In genomic region chr11:100897294-100898231, GRCm38 (mm10) we compare ENCODE assay signal across 9 mouse cellular contexts. TPM values are rescaled to one million over a fixed set of nuclear protein-coding genes. Genes with fewer than 3 reads are reported as not detected.
A peak's percentile ranks its signal among the peaks of the same experiment; 100 is the strongest.
DNase-seq lines count a peak whose midpoint lies in the region; ATAC-seq lines count a peak whose summit lies in the region.
"Had no signal": no experiment of that assay in that cellular context is flagged by ENCODE, and none has a peak within 500 bp of the region (broad histone marks: within the 10 kb centered on the region; RNA-seq: fewer than 3 reads in every experiment).

No protein-coding gene starts in this region.

- H3K9ac ChIP-seq in midbrain, embryonic 12.5 days (replicated peaks) = no peak overlapping the region
- no peak overlapping the region for H3K9ac ChIP-seq in midbrain, embryonic 16.5 days (ENCODE audit: low read depth, low read length)
- no peak overlapping the region for H3K9ac ChIP-seq in embryonic facial prominence, embryonic 15.5 days

- H3K4me2 ChIP-seq in midbrain, embryonic 12.5 days (replicated peaks) = no peak overlapping the region
- H3K4me2 ChIP-seq in midbrain, embryonic 16.5 days (ENCODE audit: low read length) = no peak overlapping the region
- no peak overlapping the region for H3K4me2 ChIP-seq in embryonic facial prominence, embryonic 15.5 days (replicated peaks)

- ATAC-seq in midbrain, embryonic 12.5 days (ENCODE audit: low FRiP score, low read depth) = no peak
- ATAC-seq in midbrain, embryonic 16.5 days = no peak
- no peak for ATAC-seq in embryonic facial prominence, embryonic 15.5 days (ENCODE audit: insufficient number of reproducible peaks, low FRiP score, low TSS enrichment, low read depth)

- peaks cover 15% of the 10 kb centered on the region for H3K36me3 ChIP-seq in midbrain, embryonic 12.5 days
- H3K36me3 ChIP-seq in midbrain, embryonic 16.5 days (ENCODE audit: control insufficient read depth, insufficient read depth, low read length) = peaks cover 15% of the 10 kb centered on the region
- peaks cover 73% of the 10 kb centered on the region for H3K36me3 ChIP-seq in embryonic facial prominence, embryonic 15.5 days

- 79% methylated on average over 7 of the region's 7 CpGs for WGBS in midbrain, embryonic 12.5 days
- WGBS in midbrain, embryonic 16.5 days = 76% methylated on average over 7 of the region's 7 CpGs
- 68% methylated on average over 7 of the region's 7 CpGs for WGBS in embryonic facial prominence, embryonic 15.5 days

- H3K9me3 ChIP-seq in midbrain, embryonic 12.5 days = peaks cover 7% of the 10 kb centered on the region; the same call in 1 of the 2 replicates
- H3K9me3 ChIP-seq in midbrain, embryonic 16.5 days (replicated peaks; ENCODE audit: control insufficient read depth, low read length, poor library complexity, severe bottlenecking) = peaks cover 5% of the 10 kb centered on the region; the same call in 1 of the 2 replicates
- no peaks in the 10 kb centered on the region for H3K9me3 ChIP-seq in embryonic facial prominence, embryonic 15.5 days (replicated peaks)
- H3K9me3 ChIP-seq: megakaryocyte, embryonic 14.5 days had no signal

- intact Hi-C loops in left cerebral cortex, postnatal 25 days (cut with DNase I) = no loop called here

- peaks cover 10% of the 10 kb centered on the region for H3K4me1 ChIP-seq in midbrain, embryonic 12.5 days
- no peaks in the 10 kb centered on the region; the same call in 1 of the 2 replicates for H3K4me1 ChIP-seq in midbrain, embryonic 16.5 days (ENCODE audit: control insufficient read depth, insufficient read depth, low read length)
- H3K4me1 ChIP-seq in embryonic facial prominence, embryonic 15.5 days = peaks cover 10% of the 10 kb centered on the region; the same call in 1 of the 2 replicates

- DNase-seq in left cerebral cortex, postnatal 25 days (ENCODE audit: low spot score in 2 of 2) = peak; percentile 47 to 78
- DNase-seq in thymus, postnatal 25 days = peak; percentile 67
- no peak for DNase-seq in adrenal gland, postnatal 4 days (ENCODE audit: low spot score in 2 of 2)
- no peak for DNase-seq in embryo, embryonic 10 days (ENCODE audit: low spot score)
- DNase-seq in lung, postnatal 10 days = no peak

- H3K27me3 ChIP-seq in midbrain, embryonic 12.5 days = no peaks in the 10 kb centered on the region
- no peaks in the 10 kb centered on the region for H3K27me3 ChIP-seq in midbrain, embryonic 16.5 days (ENCODE audit: control insufficient read depth, insufficient read depth, low read depth, low read length)
- H3K27me3 ChIP-seq in embryonic facial prominence, embryonic 15.5 days = no peaks in the 10 kb centered on the region
- H3K27me3 ChIP-seq: megakaryocyte, embryonic 14.5 days had no signal

- peak overlapping the region; percentile 20; the same call in 1 of the 2 replicates for H3K27ac ChIP-seq in midbrain, embryonic 12.5 days (replicated peaks)
- no peak overlapping the region for H3K27ac ChIP-seq in midbrain, embryonic 16.5 days (ENCODE audit: low read length)
- H3K27ac ChIP-seq in embryonic facial prominence, embryonic 15.5 days (replicated peaks) = peak overlapping the region; percentile 58; the same call in 1 of the 2 replicates

- no peak overlapping the region for H3K4me3 ChIP-seq in midbrain, embryonic 12.5 days
- H3K4me3 ChIP-seq in midbrain, embryonic 16.5 days (ENCODE audit: low read depth, low read length) = no peak overlapping the region
- H3K4me3 ChIP-seq in embryonic facial prominence, embryonic 15.5 days (replicated peaks) = no peak overlapping the region
- H3K4me3 ChIP-seq: megakaryocyte, embryonic 14.5 days had no signal

RNA-seq across cellular contexts. Expression of gene Stat5a, which starts 38.4 kb away (rescaled TPM):
- polyA plus RNA-seq in midbrain, embryonic 12.5 days (2016; fragmentation: Nextera tagmentation; extraction: Ambion mirVana) = 1.5 and 1.8 TPM in 2 replicates
- polyA plus RNA-seq in midbrain, embryonic 16.5 days (2015; fragmentation: Nextera tagmentation; extraction: Ambion mirVana) = 2.1 and 3.2 TPM in 2 replicates
- polyA plus RNA-seq in embryonic facial prominence, embryonic 15.5 days (2015; fragmentation: Nextera tagmentation; extraction: Ambion mirVana) = 9.7 and 10.4 TPM in 2 replicates
- total RNA-seq in left cerebral cortex, postnatal 25 days (2021) = 1 to 10 TPM; 2.1 to 2.2 TPM
- 10 to 100 TPM; 34.1 to 42.1 TPM for total RNA-seq in adrenal gland, postnatal 4 days (2021)

RNA-seq across cellular contexts. Expression of gene Stat3, which starts 41.8 kb away (rescaled TPM):
- polyA plus RNA-seq in midbrain, embryonic 12.5 days (2016; fragmentation: Nextera tagmentation; extraction: Ambion mirVana) = 31.7 and 35.0 TPM in 2 replicates
- 37.3 and 39.0 TPM in 2 replicates for polyA plus RNA-seq in midbrain, embryonic 16.5 days (2015; fragmentation: Nextera tagmentation; extraction: Ambion mirVana)
- 75.6 and 79.3 TPM in 2 replicates for polyA plus RNA-seq in embryonic facial prominence, embryonic 15.5 days (2015; fragmentation: Nextera tagmentation; extraction: Ambion mirVana)
- total RNA-seq in left cerebral cortex, postnatal 25 days (2021) = 10 to 100 TPM; 44.1 to 45.0 TPM
- total RNA-seq in adrenal gland, postnatal 4 days (2021) = 10 to 100 TPM; 72.8 to 74.9 TPM

RNA-seq across cellular contexts. Expression of gene Stat5b, which starts 47.0 kb away (rescaled TPM):
- polyA plus RNA-seq in midbrain, embryonic 12.5 days (2016; fragmentation: Nextera tagmentation; extraction: Ambion mirVana) = 18.8 and 19.4 TPM in 2 replicates
- 17.5 and 22.9 TPM in 2 replicates for polyA plus RNA-seq in midbrain, embryonic 16.5 days (2015; fragmentation: Nextera tagmentation; extraction: Ambion mirVana)
- polyA plus RNA-seq in embryonic facial prominence, embryonic 15.5 days (2015; fragmentation: Nextera tagmentation; extraction: Ambion mirVana) = 24.9 and 25.3 TPM in 2 replicates
- total RNA-seq in left cerebral cortex, postnatal 25 days (2021) = 10 to 100 TPM; 20.1 to 23.1 TPM
- 10 to 100 TPM; 68.2 to 68.7 TPM for total RNA-seq in adrenal gland, postnatal 4 days (2021)

Comparison
In these comparisons a context has a peak if more than half of its experiments do, and no peak if none do; other contexts are left out.
1. DNase-seq: peak in left cerebral cortex, postnatal 25 days (2 of 2) and thymus, postnatal 25 days (single experiment); none in adrenal gland, postnatal 4 days (0 of 2), embryo, embryonic 10 days (single experiment) and lung, postnatal 10 days (single experiment).